ENCODE assay signal across 8 mouse cellular contexts in the genomic region with DNA sequence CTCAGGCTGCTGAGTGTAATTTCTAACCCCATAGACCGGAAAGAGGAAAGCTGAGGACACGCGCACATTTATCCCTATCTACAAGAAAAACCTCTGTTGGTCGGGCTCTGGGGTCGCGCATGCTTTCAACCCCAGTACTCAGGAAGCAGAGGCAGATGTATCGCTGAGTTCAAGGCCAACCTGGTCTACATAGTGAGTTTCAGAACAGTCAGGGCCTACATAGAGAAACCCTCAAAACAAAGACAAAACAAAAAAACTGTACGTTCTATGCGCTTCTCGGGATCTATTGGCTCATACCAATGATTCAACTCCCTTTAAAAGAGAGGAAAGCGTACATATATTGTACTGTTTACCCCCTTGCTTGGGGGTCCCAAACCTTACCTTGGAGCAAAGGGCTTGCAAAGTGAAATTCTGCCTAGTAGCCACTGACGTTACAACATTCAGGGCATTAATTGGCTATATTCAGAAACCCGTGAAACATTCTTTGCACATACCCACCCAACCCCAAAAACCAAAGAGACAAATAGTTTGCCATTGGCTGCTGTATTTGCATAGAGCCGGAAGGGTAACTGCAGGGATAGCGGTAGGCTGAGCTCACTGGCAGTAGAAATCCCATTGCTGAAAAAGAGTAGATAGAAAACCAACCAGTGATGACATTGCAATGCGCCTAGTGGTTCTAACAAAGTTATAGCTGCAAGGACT. TPM values are rescaled to one million over a fixed set of nuclear protein-coding genes. Genes with fewer than 3 reads are reported as not detected.
DNase-seq lines count a peak whose midpoint lies in the region; ATAC-seq and TF ChIP-seq lines count a peak whose summit lies in the region.

No protein-coding gene starts in this region.

- H3K4me1 ChIP-seq in heart, embryonic 11.5 days (ENCODE audit: control insufficient read depth, insufficient read depth, low read length): peaks cover 5% of the 10 kb centered on the region; the same call in 1 of the 2 replicates
- peaks cover 8 to 22% of the 10 kb centered on the region in 2 experiments for H3K4me1 ChIP-seq in ES-E14 (ENCODE audit: control insufficient read depth in 2 of 2, insufficient read depth in 2 of 2, low read length in 2 of 2, poor library complexity in 1 of 2)
- H3K4me1 ChIP-seq in forebrain, postnatal 0 days (ENCODE audit: insufficient read depth): peaks cover 4% of the 10 kb centered on the region; the same call in 1 of the 2 replicates
- H3K4me1 ChIP-seq in midbrain, embryonic 10.5 days: peaks cover 26% of the 10 kb centered on the region

- 42% methylated on average over 16 of the region's 16 CpGs for WGBS in heart, embryonic 11.5 days (ENCODE audit: insufficient replicate concordance)
- WGBS in forebrain, postnatal 0 days: 41% methylated on average over 16 of the region's 16 CpGs
- WGBS in midbrain, embryonic 10.5 days: 49% methylated on average over 16 of the region's 16 CpGs

- peaks cover 3% of the 10 kb centered on the region; the same call in 1 of the 2 replicates for H3K36me3 ChIP-seq in heart, embryonic 11.5 days (ENCODE audit: control insufficient read depth, insufficient read depth, low read length)
- peaks cover 3% of the 10 kb centered on the region for H3K36me3 ChIP-seq in ES-E14 (ENCODE audit: control insufficient read depth, insufficient read depth, low read length, poor library complexity, severe bottlenecking)
- H3K36me3 ChIP-seq in forebrain, postnatal 0 days (ENCODE audit: insufficient read depth): peaks cover 10% of the 10 kb centered on the region
- H3K36me3 ChIP-seq in midbrain, embryonic 10.5 days: peaks cover 32% of the 10 kb centered on the region

- H3K4me2 ChIP-seq in heart, embryonic 11.5 days: peak overlapping the region; percentile 67
- peak overlapping the region; percentile 59 for H3K4me2 ChIP-seq in forebrain, postnatal 0 days (ENCODE audit: low read depth)

- intact Hi-C loops in heart, postnatal 25 days (cut with DNase I): no loop called here
- intact Hi-C loops in left cerebral cortex, postnatal 25 days (cut with DNase I): loop anchor here (2.0 kb wide), 1 partner anchor 15 kb away; a partner anchor contains a TSS

- DNase-seq in heart, postnatal 25 days (ENCODE audit: low spot score): no peak
- no peak for DNase-seq in ES-E14 (ENCODE audit: low read depth, low spot score)
- DNase-seq in forebrain, postnatal 0 days: no peak
- no peak for DNase-seq in midbrain, embryonic 10.5 days (ENCODE audit: low spot score)
- DNase-seq in left cerebral cortex, postnatal 25 days (ENCODE audit: low spot score in 2 of 2): no peak
- DNase-seq in right cerebral cortex, adult 18-20 months: no peak
- no peak for DNase-seq in urinary bladder, adult 2 months (ENCODE audit: low spot score)

- H3K9me3 ChIP-seq in heart, embryonic 11.5 days (replicated peaks; ENCODE audit: control insufficient read depth, low read length): no peaks in the 10 kb centered on the region
- no peaks in the 10 kb centered on the region for H3K9me3 ChIP-seq in ES-E14 (ENCODE audit: control insufficient read depth, insufficient read depth, low read depth, low read length)
- H3K9me3 ChIP-seq in forebrain, postnatal 0 days (ENCODE audit: low read length): no peaks in the 10 kb centered on the region
- H3K9me3 ChIP-seq in midbrain, embryonic 10.5 days (replicated peaks): 0 out of 2 replicates have a peak, but pooled peaks cover 3% of the 10 kb centered on the region

- no peak for ATAC-seq in heart, embryonic 11.5 days (replicated peaks; ENCODE audit: insufficient number of reproducible peaks, low FRiP score, low TSS enrichment)
- no peak for ATAC-seq in forebrain, postnatal 0 days

- H3K4me3 ChIP-seq in heart, embryonic 11.5 days (ENCODE audit: low read depth, low read length): peak overlapping the region; percentile 81
- H3K4me3 ChIP-seq in ES-E14 (ENCODE audit: insufficient read depth in 1 of 2, low read depth in 1 of 2, low read length in 2 of 2, poor library complexity in 1 of 2, severe bottlenecking in 1 of 2): peak overlapping the region; percentile 64 to 83
- H3K4me3 ChIP-seq in forebrain, postnatal 0 days (ENCODE audit: low read depth, low read length): peak overlapping the region; percentile 78
- H3K4me3 ChIP-seq in midbrain, embryonic 10.5 days: peak overlapping the region; percentile 78

- TF ChIP-seq CTCF in forebrain, postnatal 0 days (IDR thresholded peaks at IDR 0.05; ENCODE audit: low read depth): no peak

- H3K27ac ChIP-seq in heart, embryonic 11.5 days (ENCODE audit: low read depth, low read length): peak overlapping the region; percentile 69
- peak overlapping the region; percentile 83 for H3K27ac ChIP-seq in ES-E14 (ENCODE audit: insufficient read depth, low read depth, low read length, poor library complexity, severe bottlenecking)
- peak overlapping the region; percentile 90 for H3K27ac ChIP-seq in forebrain, postnatal 0 days (ENCODE audit: low read depth, low read length)
- peak overlapping the region; percentile 81 for H3K27ac ChIP-seq in midbrain, embryonic 10.5 days (replicated peaks)

- H3K9ac ChIP-seq in heart, embryonic 11.5 days (ENCODE audit: low read depth, low read length): no peak overlapping the region
- peak overlapping the region; percentile 72 for H3K9ac ChIP-seq in ES-E14 (ENCODE audit: insufficient read depth, low read depth, low read length, poor library complexity, severe bottlenecking)
- peak overlapping the region; percentile 51 for H3K9ac ChIP-seq in forebrain, postnatal 0 days

- H3K27me3 ChIP-seq in heart, embryonic 11.5 days (ENCODE audit: control insufficient read depth, insufficient read depth, low read length): no peaks in the 10 kb centered on the region
- no peaks in the 10 kb centered on the region for H3K27me3 ChIP-seq in forebrain, postnatal 0 days (ENCODE audit: insufficient read depth, low read length)
- H3K27me3 ChIP-seq in midbrain, embryonic 10.5 days (ENCODE audit: low read depth, poor library complexity, severe bottlenecking): no peaks in the 10 kb centered on the region

- in situ Hi-C loops in ES-E14 (cut with MboI; ENCODE audit: low sequenced_read_pairs in 2 of 2, unreplicated experiment in 2 of 2): no loop called here

TF ChIP-seq in ES-E14, 5 proteins besides CTCF, POLR2A, EP300 and RAD21:
- no peak for TF ChIP-seq HCFC1 (IDR thresholded peaks at IDR 0.05; ENCODE audit: borderline replicate concordance, insufficient read depth, low read length)
- no peak for TF ChIP-seq ZC3H11A (IDR thresholded peaks at IDR 0.05; ENCODE audit: borderline replicate concordance, low read depth, low read length)
- TF ChIP-seq ZNF384 (IDR thresholded peaks at IDR 0.05; ENCODE audit: low read depth, low read length): no peak
- TF ChIP-seq CHD2 (IDR thresholded peaks at IDR 0.05; ENCODE audit: low read depth, low read length): no peak
- TF ChIP-seq MAFK (IDR thresholded peaks at IDR 0.05; ENCODE audit: insufficient read depth, low read depth, low read length): no peak

RNA-seq across cellular contexts. Expression of a gene that starts 0.7 kb away (rescaled TPM):
- polyA plus RNA-seq in heart, embryonic 11.5 days (2014; fragmentation: Nextera tagmentation; extraction: Ambion mirVana): 44.3 and 49.7 TPM in 2 replicates
- 10 to 100 TPM; 12.0 to 13.7 TPM for total RNA-seq in heart, postnatal 25 days (2021)
- 28.3 and 44.2 TPM in 2 replicates for total RNA-seq in ES-E14 (2012; rRNA removed)
- total RNA-seq in forebrain, postnatal 0 days (2014; rRNA removed): 66.8 and 71.6 TPM in 2 replicates
- 125 and 138 TPM in 2 replicates for polyA plus RNA-seq in forebrain, postnatal 0 days (2015; fragmentation: Nextera tagmentation; extraction: Ambion mirVana)
- polyA plus RNA-seq in midbrain, embryonic 10.5 days (2016; fragmentation: Nextera tagmentation; extraction: Ambion mirVana): 69.0 and 71.0 TPM in 2 replicates
- total RNA-seq in left cerebral cortex, postnatal 25 days (2021): 10 to 100 TPM; 85.3 to 91.2 TPM
- polyA plus RNA-seq in urinary bladder, adult 2 months (2012; rRNA removed): 69.2 and 85.6 TPM in 2 replicates

RNA-seq across cellular contexts. Expression of a gene that starts 1.5 kb away (rescaled TPM):
- 0.67 TPM in 1 of 2 replicates, not detected in the other for polyA plus RNA-seq in heart, embryonic 11.5 days (2014; fragmentation: Nextera tagmentation; extraction: Ambion mirVana)
- not detected for total RNA-seq in heart, postnatal 25 days (2021)
- total RNA-seq in ES-E14 (2012; rRNA removed): 1.3 TPM in 1 of 2 replicates, not detected in the other
- total RNA-seq in forebrain, postnatal 0 days (2014; rRNA removed): not detected in 2 replicates
- polyA plus RNA-seq in forebrain, postnatal 0 days (2015; fragmentation: Nextera tagmentation; extraction: Ambion mirVana): not detected in 2 replicates
- not detected in 2 replicates for polyA plus RNA-seq in midbrain, embryonic 10.5 days (2016; fragmentation: Nextera tagmentation; extraction: Ambion mirVana)
- not detected for total RNA-seq in left cerebral cortex, postnatal 25 days (2021)
- polyA plus RNA-seq in urinary bladder, adult 2 months (2012; rRNA removed): not detected in 2 replicates

RNA-seq across cellular contexts. Expression of a gene that starts 1.6 kb away (rescaled TPM):
- polyA plus RNA-seq in heart, embryonic 11.5 days (2014; fragmentation: Nextera tagmentation; extraction: Ambion mirVana): 0.34 and 0.44 TPM in 2 replicates
- not detected for total RNA-seq in heart, postnatal 25 days (2021)
- 12.5 and 36.3 TPM in 2 replicates for total RNA-seq in ES-E14 (2012; rRNA removed)
- 9.0 and 17.4 TPM in 2 replicates for total RNA-seq in forebrain, postnatal 0 days (2014; rRNA removed)
- polyA plus RNA-seq in forebrain, postnatal 0 days (2015; fragmentation: Nextera tagmentation; extraction: Ambion mirVana): 22.5 and 32.8 TPM in 2 replicates
- 2.1 and 2.2 TPM in 2 replicates for polyA plus RNA-seq in midbrain, embryonic 10.5 days (2016; fragmentation: Nextera tagmentation; extraction: Ambion mirVana)
- total RNA-seq in left cerebral cortex, postnatal 25 days (2021): 1 to 10 TPM in 1 of 2 experiments, under 1 TPM in 1; 0.62 to 1.7 TPM
- 0.23 and 0.47 TPM in 2 replicates for polyA plus RNA-seq in urinary bladder, adult 2 months (2012; rRNA removed)

RNA-seq across cellular contexts. Expression of a gene that starts 12.8 kb away (rescaled TPM):
- 27.4 and 29.0 TPM in 2 replicates for polyA plus RNA-seq in heart, embryonic 11.5 days (2014; fragmentation: Nextera tagmentation; extraction: Ambion mirVana)
- total RNA-seq in heart, postnatal 25 days (2021): 10 to 100 TPM; 60.6 to 61.7 TPM
- total RNA-seq in ES-E14 (2012; rRNA removed): 53.4 and 56.3 TPM in 2 replicates
- 103 and 112 TPM in 2 replicates for total RNA-seq in forebrain, postnatal 0 days (2014; rRNA removed)
- 85.6 and 88.3 TPM in 2 replicates for polyA plus RNA-seq in forebrain, postnatal 0 days (2015; fragmentation: Nextera tagmentation; extraction: Ambion mirVana)
- 80.4 and 84.4 TPM in 2 replicates for polyA plus RNA-seq in midbrain, embryonic 10.5 days (2016; fragmentation: Nextera tagmentation; extraction: Ambion mirVana)
- total RNA-seq in left cerebral cortex, postnatal 25 days (2021): 100 to 1,000 TPM in 1 of 2 experiments, 10 to 100 TPM in 1; 98.1 to 101 TPM
- polyA plus RNA-seq in urinary bladder, adult 2 months (2012; rRNA removed): 64.2 and 67.5 TPM in 2 replicates

RNA-seq across cellular contexts. Expression of a gene that starts 16.2 kb away (rescaled TPM):
- 2.3 and 3.5 TPM in 2 replicates for polyA plus RNA-seq in heart, embryonic 11.5 days (2014; fragmentation: Nextera tagmentation; extraction: Ambion mirVana)
- 10 to 100 TPM; 13.9 to 15.8 TPM for total RNA-seq in heart, postnatal 25 days (2021)
- 10.4 and 12.0 TPM in 2 replicates for total RNA-seq in ES-E14 (2012; rRNA removed)
- total RNA-seq in forebrain, postnatal 0 days (2014; rRNA removed): 5.7 and 5.8 TPM in 2 replicates
- polyA plus RNA-seq in forebrain, postnatal 0 days (2015; fragmentation: Nextera tagmentation; extraction: Ambion mirVana): 2.0 TPM in 2 replicates
- polyA plus RNA-seq in midbrain, embryonic 10.5 days (2016; fragmentation: Nextera tagmentation; extraction: Ambion mirVana): 3.5 and 4.2 TPM in 2 replicates
- 10 to 100 TPM; 21.0 to 25.2 TPM for total RNA-seq in left cerebral cortex, postnatal 25 days (2021)
- polyA plus RNA-seq in urinary bladder, adult 2 months (2012; rRNA removed): 11.1 and 12.0 TPM in 2 replicates
